Mouse (Mus musculus) NIH3T3 (cell line): ENCODE measurements around the gene Stc2.

Experiments
- DNase-seq: peaks from one replicate; pipeline ENCODE4 v3.0.0-alpha.2; 2012; ENCODE audit warnings: low read depth

Gene Stc2

GRCm38 (mm10) chr11:31366421-31366820 is 3.5 kb downstream of the Stc2 start:
- DNase-seq: no peak

GRCm38 (mm10) chr11:31365981-31366380 is 3.9 kb downstream of the Stc2 start:
- no peak for DNase-seq

- no peak for DNase-seq
These were observed 4.6 kb downstream of the Stc2 start for GRCm38 (mm10) chr11:31365280-31365679.

- DNase-seq: no peak
These were observed 7.0 kb downstream of the Stc2 start for GRCm38 (mm10) chr11:31362856-31363255.

GRCm38 (mm10) chr11:31362330-31362729 is 7.5 kb downstream of the Stc2 start:
- DNase-seq: peak; percentile 84

GRCm38 (mm10) chr11:31361047-31361446 is 8.8 kb downstream of the Stc2 start:
- DNase-seq: no peak

GRCm38 (mm10) chr11:31359283-31359902 is 10.5 kb downstream of the Stc2 start:
- no peak for DNase-seq

- no peak for DNase-seq
These were observed 11.4 kb downstream of the Stc2 start for GRCm38 (mm10) chr11:31358453-31358852.

- no peak for DNase-seq
These were observed 13.0 kb downstream of the Stc2 start for GRCm38 (mm10) chr11:31356866-31357265.

- DNase-seq: no peak
These were observed 14.1 kb downstream of the Stc2 start for GRCm38 (mm10) chr11:31355737-31356136.

GRCm38 (mm10) chr11:31354514-31354913 is 15.4 kb downstream of the Stc2 start:
- DNase-seq: no peak
